Mouse (Mus musculus) right cerebral cortex, postnatal 10 days (tissue): ENCODE measurements at regions not wholly inside any gene's neighbourhood (a gene's known extent, or its start where the extent isn't known, plus 50 kb on each side); places are given as distances from the start of the nearest gene placed in this dataset.
"Not testable (repeated sequence)": the region's sequence is repeated elsewhere in the genome, so short reads cannot be mapped to it uniquely, and the experiment has no call there.

Experiments
- DNase-seq, 2 experiments: peaks; one replicate each; pipeline ENCODE4 v3.0.0; 2021; ENCODE audit warnings: low spot score in 2 of 2

GRCm38 (mm10) chr7:125155291-125155690, 289.2 kb upstream of the Kdm8 start:
- no peak for DNase-seq

DNA sequence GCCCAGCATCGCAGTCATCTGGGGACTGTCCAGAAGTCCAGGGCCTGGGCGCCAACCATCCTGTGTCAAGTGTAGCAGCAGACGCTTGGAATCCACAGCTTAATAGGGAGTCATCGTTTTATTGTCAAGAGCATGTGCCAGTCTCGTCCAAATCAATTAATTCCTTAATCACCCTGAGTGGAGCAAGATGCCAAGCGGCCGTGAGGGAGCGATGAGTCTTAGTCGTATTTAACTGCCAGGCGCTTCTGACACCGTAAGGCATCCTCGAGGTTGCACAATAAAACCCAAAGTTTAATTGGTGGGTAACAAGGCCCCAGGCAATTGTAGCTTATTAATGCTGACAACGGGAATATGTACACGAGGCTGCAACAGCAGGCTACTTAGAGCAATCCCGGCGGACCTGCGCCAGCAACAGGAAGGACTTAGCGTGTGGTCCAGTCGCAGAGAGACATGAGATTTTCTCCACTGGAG, 277.6 kb upstream of the Kdm8 start:
- DNase-seq = no peak

DNA sequence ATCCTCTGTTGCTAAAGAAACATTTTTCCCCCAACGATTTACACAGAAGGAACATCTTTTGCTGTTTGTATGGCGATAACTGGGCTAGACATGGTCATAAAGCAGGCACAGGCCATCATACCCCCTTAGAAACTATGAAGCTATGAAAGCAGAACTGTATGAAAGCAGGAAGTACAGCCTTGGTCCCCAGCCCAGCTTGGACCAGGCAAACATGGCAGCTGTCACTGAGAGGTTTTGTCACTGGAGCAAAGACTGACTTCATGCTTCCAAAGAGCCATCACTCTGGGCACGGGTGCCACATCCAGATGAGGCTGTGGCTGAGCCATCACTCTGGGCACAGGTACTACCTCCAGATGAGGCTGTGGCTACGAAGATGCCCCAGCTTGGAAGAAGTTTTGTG, 276.8 kb upstream of the Kdm8 start:
- DNase-seq = no peak

GRCm38 (mm10) chr7:125181548-125181947, 262.9 kb upstream of the Kdm8 start:
- peak; percentile 78 to 80 for DNase-seq

DNA sequence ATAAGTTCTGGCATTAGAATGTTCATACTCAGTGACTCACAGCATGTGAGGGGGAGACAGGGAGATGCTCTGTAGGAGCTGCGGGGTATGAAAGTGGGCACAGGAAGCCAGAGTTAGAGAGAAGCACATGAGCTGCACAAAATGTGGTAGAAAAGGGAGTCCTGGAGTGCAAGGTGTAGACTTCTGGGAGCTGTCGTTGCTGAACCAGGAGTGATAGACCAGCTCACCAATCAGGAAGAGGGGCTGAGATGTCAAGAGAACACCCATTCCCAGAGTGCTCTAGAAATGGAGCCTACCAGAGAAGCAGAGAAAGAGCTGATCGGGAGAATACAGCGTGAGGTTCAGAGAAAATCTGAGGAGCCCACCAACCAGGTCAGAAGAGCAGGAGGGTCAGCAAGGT, 262.2 kb upstream of the Kdm8 start:
- DNase-seq = peak; percentile 30 to 49

- DNase-seq = not testable (repeated sequence)
Measured at GRCm38 (mm10) chr7:125183011-125183410, 261.5 kb upstream of the Kdm8 start.

DNA sequence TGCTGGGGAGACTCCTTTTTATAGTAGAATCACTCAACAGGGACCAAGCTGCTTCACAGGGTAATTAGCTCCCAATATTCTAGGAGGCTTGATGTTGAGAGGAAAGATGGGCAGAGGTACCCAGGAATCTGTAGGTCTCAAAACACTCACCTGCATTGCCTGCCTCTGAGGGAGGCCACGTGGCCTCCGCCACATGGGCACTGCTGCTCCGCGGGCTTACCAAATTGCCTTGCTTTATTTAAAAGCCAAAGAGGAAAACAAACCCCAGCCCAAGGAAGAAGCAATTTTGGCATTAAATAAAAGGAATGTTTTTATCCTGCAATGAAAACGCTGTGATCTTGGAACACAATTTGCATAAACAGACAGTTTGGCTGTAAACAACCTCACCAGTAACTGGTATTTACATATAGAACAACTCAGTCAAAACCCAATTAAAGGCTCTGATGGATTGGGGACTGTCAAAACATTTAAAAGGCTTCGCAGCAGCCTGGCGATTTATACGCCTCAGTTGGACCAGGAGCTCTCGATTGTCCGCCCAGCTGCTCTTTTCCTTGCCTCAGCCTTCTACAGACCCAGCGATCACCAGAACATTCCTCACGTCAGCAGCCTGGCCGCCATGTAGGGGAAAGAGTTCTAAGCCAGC, 259.3 kb upstream of the Kdm8 start:
- peak in 1 of 2 experiments; percentile 25 for DNase-seq

GRCm38 (mm10) chr7:125187011-125187740, 257.3 kb upstream of the Kdm8 start:
- peak in 1 of 2 experiments; percentile 27 for DNase-seq

DNA sequence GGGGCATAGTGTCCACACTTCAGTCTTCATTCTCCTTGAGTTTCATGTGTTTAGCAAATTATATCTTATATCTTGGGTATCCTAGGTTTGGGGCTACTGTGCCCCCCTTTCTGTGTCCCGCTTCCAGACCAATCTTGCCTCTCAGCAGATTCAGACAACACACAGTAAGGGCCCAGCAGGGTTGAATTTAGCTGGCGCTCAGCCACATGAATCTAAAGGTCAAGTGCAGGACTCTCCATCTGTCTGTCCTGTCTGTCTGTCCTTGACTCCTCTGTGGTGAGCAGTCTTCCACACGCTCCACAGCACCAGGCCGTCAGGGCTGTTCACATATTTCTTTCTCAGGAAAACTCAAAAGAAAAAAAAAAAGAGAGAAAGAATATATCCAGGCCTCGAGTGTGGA, 255.5 kb upstream of the Kdm8 start:
- DNase-seq = no peak

DNA sequence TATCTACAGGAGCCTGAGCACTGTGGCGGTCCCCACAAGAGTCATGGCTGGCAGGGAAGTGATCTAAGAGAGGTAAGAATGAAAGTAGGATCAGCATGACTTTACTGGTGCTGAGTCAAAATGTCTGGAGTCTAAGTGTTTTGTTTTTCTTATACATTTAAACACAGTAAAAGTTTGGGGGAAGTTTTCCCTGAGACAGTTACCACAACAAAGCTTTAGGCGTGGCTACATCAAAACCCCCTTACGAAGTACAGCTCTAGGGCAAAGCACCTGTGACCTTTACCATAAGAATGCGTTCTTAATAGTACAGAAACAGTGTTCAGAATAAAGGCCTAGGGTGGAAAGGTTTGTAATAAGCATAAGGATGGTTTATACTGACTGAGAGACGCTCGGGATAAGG, 254.4 kb upstream of the Kdm8 start:
- no peak for DNase-seq

DNA sequence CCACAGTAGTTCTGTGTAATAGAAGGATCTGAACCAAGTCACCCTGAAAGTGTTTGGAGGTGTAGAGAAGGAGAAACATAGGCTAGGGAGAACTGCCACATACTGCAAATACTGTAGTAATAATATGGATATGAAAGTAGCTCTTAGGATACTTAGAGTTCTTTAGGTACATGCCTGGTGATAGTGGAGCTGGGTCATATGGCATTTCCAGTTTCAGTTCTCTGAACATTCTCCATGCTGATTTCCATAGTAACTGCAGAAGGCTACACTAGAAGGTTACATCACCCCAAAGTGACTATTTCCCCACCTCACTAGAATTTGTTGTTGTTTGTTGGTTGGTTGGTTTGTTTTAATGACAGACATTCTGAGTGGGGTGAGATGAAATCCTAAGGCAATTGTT, 253.2 kb upstream of the Kdm8 start:
- no peak for DNase-seq

GRCm38 (mm10) chr7:125211346-125211973, 233.0 kb upstream of the Kdm8 start:
- DNase-seq = no peak

GRCm38 (mm10) chr7:125214036-125214435, 230.4 kb upstream of the Kdm8 start:
- no peak for DNase-seq

DNA sequence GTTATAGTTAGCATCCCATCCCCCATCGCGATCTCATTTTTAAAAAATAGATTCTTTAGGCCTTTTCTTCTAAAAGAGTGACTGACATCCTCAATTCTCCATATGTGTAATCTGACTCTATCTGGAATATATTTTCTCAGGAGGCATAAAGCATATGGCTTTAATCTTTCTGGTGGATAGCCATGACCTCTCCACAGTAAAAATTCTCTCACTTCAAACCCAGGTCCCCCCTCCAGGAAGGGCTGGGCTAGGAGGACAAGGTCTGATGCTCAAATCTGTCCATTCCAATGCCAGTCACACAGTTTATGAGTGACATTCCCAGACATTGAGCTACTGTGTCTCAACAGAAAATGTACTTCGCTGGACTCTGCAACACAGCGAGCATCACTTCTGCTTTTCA, 226.8 kb upstream of the Kdm8 start:
- DNase-seq = no peak

- no peak for DNase-seq
Measured at GRCm38 (mm10) chr7:125222684-125223083, 221.8 kb upstream of the Kdm8 start.

- DNase-seq = no peak
Measured at GRCm38 (mm10) chr7:125234911-125235310, 209.6 kb upstream of the Kdm8 start.

GRCm38 (mm10) chr7:125237026-125237425, 207.4 kb upstream of the Kdm8 start:
- DNase-seq = no peak

- no peak for DNase-seq
Measured at GRCm38 (mm10) chr7:125243021-125243420, 201.5 kb upstream of the Kdm8 start.

DNA sequence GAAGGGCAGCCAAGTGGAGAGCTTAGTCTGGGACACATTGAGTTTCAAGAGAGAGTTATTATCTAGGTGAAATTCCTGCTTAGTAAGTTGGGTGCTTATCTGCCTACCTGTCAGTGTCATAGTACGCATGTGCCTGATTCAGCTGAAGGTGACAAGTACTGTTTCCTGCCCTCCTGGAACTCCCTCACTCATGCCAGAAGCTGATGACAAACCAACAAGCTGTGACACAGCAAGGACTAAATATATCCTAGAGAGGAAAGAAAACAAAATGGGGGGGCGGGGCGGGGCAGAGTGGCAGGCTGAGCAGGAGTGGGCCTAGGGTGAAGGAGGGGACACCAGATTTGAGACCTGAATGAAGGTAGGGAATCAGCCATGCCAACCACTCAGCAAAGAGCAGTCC, 196.1 kb upstream of the Kdm8 start:
- no peak for DNase-seq

DNA sequence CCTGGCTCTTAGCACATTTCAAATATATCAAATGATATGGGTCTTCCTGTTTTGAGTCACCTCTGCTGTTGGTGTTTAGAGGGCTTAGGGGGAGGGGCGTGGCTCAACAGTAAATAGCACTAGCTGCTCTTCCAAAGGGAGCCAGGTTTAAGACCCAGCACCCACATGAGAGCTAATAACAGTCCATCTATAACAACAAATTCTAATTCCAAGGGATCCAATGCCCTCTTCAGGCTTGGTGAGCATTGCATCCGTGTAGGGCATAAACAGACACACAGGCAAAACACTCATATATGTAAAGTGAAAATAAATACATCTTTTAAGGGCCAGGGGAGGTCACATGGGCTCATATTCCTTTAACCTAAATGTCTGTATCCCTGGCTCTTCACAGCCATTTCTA, 194.1 kb upstream of the Kdm8 start:
- no peak for DNase-seq

- DNase-seq = peak; percentile 24
Measured at GRCm38 (mm10) chr7:125250970-125251585, 193.4 kb upstream of the Kdm8 start.

DNA sequence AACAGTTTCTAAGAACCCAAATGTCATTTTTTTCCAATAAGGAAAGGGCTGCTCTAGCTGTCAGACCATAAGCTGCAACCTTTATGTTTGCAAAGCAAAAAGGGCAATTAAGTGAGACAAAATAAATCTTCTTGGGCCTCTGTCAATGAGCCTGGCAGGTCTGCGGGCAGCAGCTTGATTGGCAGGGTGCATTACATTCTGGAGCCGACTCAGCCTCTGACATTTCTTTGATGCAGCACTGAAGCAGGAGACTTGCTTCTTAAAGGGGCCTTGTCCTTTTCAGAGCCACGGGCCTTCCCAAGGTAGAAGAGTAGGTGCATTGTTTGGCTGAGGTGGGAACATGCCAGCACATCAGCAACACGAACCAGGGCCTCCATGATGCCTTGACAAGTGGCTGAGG, 190.2 kb upstream of the Kdm8 start:
- no peak for DNase-seq
